Mouse (Mus musculus) right cerebral cortex, postnatal 36 days (tissue): ENCODE results near the gene Cpox.
"Not testable (repeated sequence)": the region's sequence is repeated elsewhere in the genome, so short reads cannot be mapped to it uniquely, and the experiment has no call there.

Experiments used
- DNase-seq, 2 experiments: peaks; one replicate each; pipeline ENCODE4 v3.0.0; 2022; ENCODE audit warnings: low spot score in 2 of 2, mixed read lengths in 1 of 2

The Cpox gene

DNA sequence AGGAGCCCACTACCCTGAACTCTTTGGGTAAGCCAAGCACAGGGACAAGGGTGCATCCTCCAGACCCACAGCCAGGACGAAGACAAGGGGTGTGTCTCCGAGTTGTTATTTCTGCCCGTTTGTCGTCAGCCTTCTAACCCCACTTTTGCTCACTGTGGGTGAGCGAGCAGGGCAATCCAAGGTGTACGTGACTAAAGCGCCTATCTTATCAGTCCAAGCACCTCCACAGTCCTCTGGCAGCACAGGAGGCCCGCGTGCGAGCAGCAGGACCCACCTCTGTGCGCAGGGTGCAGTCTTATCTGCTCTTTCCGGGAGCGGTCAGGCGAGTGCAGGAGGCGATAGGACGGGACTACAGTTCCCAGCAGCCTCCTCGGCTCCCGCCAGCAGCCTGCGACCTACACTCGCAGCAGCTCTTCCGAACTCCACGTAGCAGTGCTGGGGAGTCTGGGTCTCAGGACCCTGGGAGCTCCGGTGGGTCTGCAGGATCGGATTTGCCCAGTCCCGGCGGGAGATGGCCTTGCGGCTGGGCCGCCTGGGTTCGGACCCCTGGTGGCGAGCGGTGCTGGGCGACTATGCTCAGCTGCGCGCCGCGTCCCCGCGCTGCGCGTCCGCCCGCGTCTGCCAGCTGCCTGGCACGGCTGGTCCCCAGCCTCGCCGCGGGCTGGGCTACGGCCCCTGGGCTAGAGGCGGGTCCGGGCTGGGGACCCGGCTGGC is at the start of gene Cpox:
TSS of gene Cpox (plus strand) at position 376 of the 714 bp plus-strand sequence.
- peak; percentile 80 to 81 for DNase-seq

DNA sequence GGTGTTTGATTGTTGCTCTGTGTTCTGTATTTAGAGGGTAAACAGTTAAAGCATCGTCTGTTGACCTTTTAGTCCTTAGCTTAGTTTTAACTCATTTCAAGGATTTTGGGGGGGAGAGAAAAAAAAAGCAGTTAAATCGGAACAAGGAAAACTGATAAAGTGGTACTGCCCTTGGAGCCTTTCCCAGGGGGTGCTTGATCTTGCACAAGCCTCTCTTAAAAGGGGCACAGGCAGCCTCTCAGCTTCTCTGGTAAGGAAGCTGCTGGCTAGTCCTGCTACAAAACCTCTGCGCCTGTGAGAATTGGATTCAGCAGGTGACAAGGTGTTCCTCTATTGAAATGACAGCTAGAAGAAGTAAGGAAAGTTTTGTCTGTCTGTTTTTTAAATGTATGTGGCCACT is 47.7 kb upstream of the Cpox start:
- no peak for DNase-seq

DNA sequence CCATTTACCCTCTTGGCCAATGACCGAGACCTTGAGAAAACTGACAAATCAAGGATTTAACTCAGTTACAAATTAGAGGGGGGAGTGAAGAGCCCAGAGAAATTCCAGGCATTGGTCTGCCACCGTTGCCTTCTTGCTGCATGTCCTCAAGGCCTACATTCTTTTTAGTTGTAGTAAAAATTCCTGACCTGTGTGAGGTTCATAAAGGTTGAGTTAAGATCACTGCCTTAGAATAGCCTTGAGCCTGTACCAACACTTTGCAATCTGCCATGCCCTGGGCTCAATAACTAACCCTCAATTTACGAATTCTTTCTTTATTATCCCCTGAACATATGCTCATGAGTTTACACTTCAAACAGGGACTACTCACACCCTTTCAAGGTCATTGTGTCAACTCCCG is 47.0 kb upstream of the Cpox start:
- DNase-seq: no peak

DNA sequence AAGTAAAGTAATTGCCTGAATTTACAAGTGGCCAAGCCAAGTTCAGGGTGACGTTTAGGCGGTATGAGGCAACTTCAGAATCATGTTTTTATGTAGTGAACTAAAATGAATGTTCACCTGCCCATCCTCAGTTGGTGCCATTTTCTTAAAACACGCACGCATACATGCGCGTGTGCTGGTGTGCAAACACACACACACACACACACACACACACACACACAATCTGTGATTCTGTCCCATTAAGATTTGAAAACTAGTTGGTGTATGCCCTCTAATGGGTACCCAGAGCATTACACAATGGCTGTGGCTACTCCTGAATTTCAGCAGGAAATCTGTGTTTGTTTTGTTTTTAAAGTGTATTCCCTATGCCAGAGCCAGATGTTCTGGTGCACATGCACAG is 46.1 kb upstream of the Cpox start:
- DNase-seq: peak in 1 of 2 experiments; percentile 12

DNA sequence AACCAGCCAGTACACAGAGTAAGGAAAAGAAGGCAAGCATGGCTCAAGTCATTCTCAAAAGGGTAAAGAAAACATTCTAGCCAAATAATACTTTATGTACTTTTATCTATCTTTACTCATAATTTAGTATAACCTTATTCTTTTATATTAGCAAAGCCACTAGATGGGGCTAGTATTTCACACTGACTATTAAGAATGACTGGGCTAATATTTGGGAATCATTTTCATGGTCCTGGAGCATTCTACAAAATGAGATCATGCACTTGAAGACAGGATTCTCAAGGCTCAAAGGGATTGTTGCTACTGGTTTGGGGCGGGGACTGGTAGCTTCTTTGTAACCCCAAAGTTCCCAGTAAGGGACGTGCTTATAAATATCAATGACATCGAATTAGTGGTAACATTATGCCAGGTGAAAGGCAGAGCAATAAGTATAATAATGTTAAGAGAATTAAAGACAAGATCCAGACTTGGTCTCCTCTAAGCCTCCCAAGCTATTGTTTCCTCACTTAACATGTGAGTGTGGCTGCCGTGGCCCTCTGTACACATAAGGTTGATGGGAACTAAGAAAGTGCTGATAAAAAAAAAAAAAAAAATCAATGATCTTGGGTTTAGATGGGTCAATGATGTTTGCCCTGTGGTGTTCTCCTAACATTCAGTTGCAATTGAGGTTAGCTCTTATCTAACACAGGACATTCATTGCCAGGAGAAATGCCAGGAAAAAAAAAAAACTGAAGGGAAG is 42.3 kb upstream of the Cpox start:
- no peak for DNase-seq

DNA sequence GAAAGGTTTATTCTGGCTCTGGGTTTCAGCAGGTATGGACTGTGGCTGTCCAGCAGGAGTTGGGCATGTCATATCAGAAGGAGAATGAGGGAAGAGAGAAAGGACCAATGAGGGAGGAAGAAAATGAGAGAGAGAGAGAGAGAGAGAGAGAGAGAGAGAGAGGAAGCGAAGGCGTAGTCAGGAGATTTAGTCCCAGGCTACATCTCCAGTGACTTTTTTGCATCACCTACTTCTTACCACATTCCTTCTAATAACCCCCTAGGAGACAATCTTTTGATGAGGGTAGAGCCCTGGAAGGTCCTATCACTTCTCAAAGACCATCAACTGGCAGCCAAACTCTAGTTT is 41.8 kb upstream of the Cpox start:
- DNase-seq: no peak

DNA sequence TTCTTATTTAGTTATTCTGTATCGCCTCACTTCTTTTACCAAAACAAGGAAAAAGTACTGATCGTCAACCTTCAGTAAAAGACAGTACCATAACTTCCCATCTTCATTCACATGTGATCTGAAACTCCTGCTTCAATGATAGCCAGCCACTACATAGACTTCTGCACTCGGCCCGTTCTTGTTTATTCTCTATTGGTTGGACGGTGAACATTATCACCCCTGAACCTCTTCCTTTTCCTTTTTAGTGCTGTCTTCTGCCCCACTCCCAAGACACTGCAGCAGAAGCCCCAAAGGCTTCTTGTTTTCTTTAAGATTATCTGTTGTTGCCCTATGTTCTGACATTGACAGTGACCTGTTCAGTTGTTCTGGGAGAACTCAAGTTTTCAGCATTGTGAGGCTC is 41.1 kb upstream of the Cpox start:
- DNase-seq: no peak

DNA sequence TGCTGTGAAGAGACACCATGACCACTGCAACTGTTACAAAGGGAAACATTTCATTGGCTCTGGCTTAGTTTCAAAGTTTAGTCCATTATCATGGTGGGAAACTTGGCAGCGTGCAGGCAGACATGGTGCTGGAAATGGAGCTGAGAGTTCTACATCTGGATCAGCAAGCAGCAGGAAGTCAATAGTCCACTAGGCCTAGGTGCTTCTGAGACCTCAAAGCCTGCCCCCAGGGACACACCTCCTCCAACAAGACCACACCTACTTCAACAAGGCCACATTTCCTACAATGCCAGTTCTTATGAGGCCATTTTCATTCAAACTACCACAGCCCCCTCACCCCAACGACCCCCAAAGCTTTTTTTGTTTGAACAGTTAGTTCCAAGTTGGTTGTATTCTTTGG is 40.4 kb upstream of the Cpox start:
- DNase-seq: no peak

DNA sequence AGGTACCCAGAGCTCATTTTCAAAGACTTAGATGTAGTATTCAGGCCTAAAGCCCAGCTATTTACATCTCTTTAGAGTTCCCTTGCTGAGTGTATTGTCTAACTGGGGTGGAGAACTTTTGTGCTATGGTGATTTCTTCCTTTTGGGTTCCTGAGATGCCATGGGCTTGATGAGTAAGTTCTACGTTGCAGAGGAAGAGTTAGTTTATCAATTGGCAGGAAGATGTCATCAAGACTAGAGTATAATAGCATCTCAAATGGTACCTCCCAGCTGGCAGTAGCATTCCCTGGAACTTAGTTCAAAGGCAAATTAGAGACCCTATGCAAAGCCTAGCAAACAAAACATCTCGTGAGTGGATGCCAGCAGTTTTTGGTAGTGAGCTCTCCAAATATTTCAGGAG is 34.2 kb upstream of the Cpox start:
- no peak for DNase-seq

DNA sequence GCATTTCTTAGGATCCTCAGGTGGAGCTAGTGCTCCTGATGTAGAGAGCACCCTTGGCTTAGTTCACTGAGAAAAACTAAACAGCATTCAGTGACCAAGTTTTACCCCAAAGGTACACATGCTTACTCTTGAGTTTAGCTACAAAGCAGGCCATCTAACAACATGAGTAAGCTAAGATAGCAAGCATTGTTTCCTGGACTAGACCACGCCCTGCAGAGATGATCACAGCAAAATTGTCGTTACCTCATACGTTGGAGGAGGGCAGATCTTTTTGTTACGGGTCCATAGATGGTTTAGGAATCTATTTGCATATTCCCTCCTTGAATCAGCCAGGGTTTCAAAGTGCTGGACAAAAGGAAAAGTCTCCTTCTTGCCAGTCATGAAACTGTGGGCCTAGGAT is 32.6 kb upstream of the Cpox start:
- no peak for DNase-seq

DNA sequence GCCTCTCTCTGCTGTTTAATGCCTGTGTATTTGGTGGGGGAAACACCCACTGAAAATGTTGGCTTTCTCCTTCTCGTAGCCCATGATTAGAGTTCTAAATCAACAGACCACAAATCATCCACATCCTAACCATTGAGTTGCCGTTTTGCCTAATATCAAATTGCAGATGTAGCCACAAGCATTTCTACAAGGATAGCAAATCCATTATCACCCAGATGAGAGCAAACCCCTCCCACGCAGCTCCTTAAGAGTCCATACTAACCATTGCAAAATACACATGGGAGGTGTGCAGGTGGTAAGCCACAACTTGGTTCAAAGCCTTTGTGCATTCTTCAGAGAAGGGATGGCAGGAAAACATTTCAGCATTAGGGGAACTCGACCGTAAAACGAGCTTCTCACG is 32.1 kb upstream of the Cpox start:
- no peak for DNase-seq

DNA sequence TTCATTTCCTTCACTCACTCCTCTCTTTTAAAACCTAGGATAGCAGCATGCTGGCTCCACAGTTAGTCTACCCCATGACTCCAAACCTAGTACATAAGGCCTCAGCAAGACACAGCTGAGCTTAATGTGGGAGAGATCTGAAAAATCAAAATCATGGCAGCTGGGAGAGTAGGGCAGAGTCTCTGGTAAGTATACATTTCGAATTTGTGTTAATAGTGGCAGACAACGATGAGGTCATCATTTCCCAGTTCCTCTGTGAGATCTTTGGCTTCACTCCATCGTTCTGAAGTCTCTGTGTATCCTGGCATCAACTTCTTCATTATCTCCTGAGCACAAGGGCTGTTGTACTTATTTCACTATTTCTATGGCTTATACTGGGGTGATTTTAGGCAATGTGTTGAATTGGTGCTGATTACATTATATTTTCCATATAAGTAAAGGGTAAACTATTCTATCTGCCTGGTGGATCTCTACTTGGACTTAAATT is 31.4 kb upstream of the Cpox start, which contains the start of gene E330017A01Rik:
TSS of gene E330017A01Rik (minus strand) at position 51 of the 487 bp plus-strand sequence.
- DNase-seq: no peak

DNA sequence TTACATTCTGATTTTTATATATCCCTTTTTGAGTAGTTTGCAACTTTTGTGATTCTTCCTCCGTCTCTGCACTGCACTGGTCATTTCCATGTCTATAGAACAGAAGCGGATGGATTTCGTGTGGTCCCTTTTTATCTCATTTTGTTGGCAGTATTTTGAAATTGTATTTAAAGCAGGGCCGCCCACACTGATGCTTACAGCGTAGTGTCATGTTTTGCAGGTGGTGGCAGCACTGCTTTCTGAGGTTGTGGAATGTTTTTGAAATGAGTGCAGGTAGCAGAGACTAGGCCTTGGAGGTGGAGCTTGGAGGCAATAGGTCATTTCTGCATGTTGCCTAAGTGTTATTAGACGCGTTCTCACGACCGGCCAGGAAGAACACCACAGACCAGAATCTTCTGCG is 20.1 kb upstream of the Cpox start:
- DNase-seq: peak in 1 of 2 experiments; percentile 17

DNA sequence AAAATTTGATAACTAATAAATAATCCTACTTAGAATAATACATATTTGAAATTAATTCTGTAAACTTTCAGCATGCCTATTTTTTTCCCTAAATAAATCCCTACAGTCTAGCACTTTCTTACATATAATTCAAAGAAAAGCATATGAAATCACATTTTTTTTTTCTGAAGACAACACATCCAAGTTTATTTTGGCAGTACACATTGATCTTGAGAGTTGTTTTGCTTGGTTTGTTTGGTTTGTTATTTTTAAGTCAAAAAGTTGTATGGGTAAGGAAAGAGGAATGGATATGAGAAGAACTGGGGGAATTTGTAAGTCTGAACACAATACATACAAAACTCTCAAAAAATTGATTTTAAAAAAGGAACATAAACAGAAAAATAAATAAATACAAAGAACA is 14.3 kb upstream of the Cpox start:
- no peak for DNase-seq

DNA sequence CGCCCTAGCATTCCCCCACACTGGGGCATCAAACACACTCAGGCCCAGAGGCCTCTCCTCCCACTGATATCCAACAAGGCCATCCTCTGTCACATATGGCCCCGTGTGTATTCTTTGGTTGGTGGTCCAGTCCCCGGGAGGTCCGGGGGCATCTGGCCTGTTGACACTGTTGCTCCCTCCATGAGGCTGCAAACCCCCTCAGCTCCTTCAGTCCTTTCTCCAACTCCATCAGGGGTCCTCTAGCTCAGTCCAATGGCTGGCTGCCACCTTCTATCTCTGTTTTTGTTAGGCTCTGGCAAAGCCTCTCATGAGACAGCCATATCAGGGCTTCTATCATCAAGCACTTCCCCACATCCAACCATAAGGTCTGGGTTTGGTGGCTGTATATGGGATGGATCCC is 13.6 kb upstream of the Cpox start:
- DNase-seq: no peak

DNA sequence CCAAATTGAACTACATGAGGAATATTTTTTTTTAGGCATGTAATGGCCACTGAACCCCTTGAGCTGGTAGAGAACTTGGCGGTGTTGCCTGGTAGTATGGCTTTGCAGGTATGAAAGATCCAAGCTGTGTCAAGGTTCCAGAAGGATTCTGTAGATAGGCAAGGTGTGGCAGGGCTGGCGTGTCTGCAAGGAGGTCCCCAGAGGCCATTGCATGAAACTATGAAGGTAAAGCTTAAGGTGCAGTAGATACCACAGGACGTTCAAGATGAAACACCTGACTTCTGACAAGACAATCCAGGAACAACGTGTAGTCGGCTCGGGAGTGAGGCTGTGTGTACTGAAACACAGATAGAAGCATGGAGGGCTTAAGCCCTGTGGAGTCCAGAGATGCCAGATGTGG is 11.4 kb upstream of the Cpox start:
- no peak for DNase-seq

DNA sequence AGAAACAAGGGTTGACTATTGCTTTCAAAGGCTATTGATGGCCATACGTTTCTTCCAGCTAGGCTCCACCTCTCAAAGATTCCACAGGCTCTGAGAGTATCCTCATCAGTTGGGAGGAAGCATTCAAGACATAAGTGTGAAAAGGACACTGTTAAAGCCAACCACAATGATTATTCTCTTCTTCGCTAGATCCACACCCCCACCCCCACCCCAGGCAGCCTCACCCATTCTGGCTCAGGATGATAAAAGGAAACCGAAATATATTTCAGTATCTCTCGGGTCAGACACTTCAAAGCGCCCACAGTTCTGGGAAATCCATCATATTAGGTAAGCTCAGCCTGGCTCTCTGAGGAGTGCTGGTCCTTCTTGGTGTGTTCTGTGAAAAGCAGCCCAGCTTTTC is 8.3 kb upstream of the Cpox start:
- DNase-seq: no peak

DNA sequence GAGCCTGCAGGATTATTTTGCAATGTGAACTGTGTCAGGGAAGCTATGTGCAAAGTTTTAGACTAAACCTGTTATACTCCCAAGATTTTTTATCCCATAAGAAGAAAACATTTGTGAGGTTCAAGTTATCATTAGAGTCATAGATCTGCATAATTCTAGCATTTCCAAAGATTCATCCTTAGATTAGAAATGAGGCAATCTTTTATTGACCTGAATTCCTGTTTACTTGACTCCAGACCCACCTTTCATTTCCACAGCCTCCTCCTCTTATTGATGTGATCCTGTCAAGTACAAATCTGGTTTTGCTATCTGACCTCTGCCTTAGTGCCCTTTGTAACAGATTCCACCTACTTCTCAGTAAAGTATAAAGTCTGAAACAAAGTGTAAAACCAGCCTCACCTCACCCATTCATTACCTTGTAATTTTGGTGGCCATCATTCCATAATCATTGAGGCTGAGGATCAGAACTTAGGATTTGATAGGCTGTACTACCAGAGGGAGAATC is 7.8 kb upstream of the Cpox start:
- DNase-seq: no peak

DNA sequence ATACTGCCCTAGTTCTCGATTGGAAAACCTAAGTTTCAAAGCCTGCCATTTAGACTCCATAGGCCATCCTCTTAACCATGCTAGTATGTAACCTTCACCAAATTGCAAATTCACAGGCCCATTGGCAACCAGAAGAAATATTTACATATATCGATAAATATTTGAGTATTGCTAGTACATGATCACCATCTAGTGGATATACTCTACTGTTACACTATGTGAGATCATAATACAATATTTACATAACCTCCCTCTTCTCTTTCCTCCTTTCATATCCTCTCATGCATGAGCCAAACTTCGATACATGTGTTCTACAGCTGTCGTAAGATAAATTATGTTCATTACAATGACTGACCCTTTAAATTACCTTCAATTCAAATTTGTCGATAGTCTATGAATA is 7.1 kb upstream of the Cpox start:
- DNase-seq: no peak

DNA sequence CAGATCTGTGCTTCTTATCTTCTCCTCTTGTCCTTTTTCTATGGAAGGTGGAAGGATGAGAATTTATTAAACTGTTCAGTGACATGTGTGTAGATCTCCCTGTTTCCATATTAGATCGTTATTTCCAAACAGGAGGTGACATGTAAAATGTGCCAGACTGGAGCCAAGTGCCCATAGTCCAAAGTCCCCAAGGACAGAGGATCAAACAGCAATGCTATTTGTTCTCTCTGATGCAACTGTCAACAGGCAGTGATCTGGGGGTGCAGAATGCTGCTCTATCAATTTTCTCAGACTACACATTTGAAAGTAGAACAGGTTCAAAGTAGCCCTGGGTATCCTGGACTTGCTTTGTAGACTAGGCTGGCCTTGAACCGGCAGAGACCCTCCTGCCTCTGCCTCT is 6.3 kb upstream of the Cpox start:
- no peak for DNase-seq

DNA sequence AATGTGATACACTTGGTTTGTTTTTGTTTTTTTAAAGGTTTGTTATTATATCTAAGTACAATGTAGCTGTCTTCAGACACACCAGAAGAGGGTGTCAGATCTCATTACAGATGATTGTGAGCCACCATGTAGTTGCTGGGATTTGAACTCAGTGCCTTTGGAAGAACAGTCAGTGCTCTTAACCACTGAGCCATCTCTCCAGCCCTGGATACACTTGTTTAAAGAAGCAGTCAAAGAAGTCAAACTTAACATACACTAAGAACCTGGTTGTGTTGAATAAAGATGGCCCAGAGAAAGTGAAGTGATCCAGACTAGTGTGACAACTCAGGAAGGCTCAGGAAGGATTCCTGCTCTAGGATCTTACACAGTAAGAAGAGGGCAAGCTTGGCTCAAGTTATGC is 5.0 kb upstream of the Cpox start:
- not testable (repeated sequence) for DNase-seq

DNA sequence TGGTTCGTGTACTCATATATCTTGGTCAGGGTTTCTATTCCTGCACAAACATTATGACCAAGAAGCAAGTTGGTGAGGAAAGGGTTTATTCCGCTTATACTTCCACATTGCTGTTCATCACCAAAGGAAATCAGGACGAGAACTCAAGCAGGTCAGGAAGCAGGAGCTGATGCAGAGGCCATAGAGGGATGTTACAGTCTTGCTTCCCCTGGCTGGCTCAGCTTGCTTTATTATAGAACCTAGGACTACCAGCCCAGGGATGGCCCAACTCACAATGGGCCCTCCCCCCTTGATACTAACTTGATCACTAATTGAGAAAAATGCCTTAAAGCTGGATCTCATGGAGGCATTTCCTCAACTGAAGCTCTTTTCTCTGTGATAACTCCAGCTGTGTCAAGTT is 3.4 kb upstream of the Cpox start:
- DNase-seq: not testable (repeated sequence)

DNA sequence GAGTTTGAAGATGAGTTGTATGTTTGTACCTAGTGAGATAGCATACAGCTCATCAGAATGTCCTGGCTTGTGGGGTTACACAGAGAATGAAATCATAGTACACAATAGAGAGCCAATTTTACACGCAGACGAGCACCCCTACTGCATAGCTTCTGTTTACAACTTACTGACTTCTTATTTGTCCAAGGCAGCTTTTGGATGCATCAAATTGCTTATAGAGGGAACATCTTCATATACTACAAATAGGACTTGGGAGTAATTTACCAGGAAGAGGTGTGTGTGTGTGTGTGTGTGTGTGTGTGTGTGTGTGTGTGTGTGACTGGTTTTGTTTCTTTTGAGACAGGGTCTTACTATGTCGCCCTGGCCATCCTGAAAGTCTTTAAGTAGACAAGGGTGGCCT is 1.5 kb upstream of the Cpox start:
- DNase-seq: no peak
